Mouse (Mus musculus): ENCODE results near the gene Tjp2.
A peak's percentile ranks its signal among the peaks of the same experiment; 100 is the strongest.
"Not testable (repeated sequence)": the region's sequence is repeated elsewhere in the genome, so short reads cannot be mapped to it uniquely, and the experiment has no call there.

Gene Tjp2

DNA sequence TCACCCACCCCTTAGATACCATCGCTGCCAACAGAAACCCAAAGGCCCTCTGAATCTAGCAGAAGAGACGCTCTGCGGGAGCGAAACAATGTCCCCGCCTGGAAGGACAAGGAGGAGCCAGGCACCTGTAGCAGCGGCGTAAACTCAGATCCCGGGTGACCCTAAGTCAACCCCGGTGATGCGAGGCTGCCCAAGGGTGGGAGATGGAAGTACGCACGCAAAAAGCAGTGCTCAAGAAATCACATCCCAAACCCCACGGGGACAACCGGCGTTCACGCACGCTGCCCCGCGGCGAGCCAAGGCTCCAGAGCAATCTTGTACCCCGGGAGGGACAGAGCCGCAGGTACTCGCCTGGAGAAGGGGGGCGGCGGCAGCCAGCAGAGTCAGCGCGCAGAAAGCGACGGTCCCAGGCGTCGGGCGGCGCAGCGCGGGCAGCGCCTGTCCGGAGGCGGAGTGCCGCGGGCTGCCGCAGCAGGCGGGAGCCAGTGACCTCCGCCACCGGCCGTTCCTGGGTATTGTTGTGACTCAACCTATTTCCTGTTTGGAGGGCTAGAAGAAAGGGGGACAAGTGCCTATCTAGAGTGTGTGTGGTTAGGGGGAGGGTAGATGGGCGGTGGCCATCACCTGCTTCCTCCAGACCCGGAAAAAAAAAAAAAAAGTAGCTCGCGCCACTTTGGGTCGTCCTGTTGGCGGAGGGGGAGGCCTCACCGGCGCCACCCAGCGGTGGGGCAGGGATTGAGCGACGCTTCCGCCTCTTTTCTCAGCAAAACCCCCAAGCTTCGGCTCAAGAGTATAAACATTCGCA is at the start of gene Tjp2:
Tjp2 (minus strand) TSS at position 531 of the 805 bp plus-strand sequence.
- DNase-seq, result peak; percentile 27 to 40

DNA sequence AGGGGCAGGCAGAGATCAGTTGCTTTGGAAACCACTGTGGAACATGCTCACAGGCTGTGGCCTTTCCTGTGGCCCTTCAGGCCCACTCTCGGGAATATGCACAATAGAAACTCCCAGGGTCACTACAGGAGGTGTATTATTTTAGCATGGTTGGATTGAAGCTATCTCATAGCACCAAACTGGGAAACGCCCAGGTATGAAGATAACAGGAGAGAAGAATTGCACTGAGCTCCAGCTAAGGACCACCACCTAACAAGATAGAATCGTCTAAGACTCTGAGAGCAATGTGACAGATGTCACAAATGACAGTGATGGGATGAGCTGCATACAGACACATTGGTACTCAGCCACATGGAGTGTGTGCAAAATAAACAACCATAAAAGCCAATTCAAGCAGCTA is 49.5 kb upstream of the Tjp2 start:
- no peak for DNase-seq

DNA sequence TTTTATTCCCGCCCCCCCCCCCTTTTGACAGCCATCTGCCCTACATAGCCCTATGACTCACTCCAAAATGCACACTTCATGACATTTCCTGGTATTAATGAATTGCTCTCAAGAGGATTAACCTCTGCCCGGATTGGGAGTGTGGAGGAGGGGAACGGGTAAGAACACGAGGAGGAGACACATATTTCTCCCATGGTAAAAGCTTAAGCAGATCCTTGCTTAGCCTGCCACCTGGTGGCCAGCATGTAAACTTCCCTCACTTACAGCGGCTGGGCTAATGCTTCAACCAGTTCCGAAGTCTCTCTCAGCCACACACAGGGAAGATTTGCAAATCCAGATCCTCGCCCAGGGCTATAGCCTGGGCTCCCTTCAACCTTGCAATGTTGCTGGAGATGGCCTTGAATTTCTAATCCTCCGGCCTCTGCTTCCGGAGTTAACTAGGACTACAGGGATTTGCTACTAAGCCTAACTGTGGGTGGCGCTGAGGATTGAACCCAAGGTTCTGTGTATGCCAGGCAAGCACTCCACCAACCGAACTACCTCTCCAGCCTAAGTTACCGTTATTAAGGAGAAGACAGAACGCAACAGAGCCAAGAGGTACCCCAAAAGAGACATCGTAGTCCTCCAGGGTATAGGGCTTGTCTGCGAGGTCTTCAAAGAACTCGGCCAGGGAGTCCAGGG is 47.1 kb upstream of the Tjp2 start:
- DNase-seq, result peak; percentile 87 to 91

DNA sequence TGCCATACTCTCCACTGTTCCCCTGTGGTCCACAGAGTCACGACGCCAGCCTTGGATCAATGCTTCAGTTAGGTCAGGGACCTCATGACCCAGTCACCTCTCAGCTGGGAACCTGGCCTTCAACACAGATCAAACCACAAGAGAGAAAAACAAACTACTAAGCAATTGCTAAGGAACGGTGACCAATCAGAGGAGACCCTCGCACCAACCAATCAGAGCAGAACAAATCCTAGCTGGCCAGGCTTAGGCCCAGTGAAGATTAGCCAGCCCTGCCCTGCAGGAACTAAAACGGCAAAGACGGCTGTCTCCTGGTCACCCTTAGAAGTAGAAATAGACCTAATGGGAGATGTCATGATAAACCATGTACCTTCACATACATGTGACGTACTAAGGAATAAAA is 46.5 kb upstream of the Tjp2 start:
- DNase-seq, result peak; percentile 20 to 30

DNA sequence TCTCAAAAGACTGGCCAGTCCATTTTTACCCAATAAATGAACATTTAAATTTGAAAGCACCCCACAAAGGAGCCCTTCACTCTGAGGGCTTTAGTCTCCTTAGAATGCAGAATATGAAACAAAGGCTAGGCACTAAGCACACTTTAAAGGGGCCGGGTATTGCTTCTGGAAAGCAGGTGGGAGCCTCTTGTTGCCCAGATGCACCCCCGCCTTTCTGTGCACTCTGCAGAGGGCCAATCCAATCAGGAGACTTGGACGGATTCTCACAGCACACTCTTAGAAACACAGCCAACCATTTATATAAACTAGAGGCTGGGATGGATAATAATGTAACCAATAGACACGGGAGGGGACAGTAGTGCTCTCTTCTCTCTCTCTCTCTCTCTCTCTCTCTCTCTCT is 43.7 kb upstream of the Tjp2 start:
- DNase-seq, result no peak

DNA sequence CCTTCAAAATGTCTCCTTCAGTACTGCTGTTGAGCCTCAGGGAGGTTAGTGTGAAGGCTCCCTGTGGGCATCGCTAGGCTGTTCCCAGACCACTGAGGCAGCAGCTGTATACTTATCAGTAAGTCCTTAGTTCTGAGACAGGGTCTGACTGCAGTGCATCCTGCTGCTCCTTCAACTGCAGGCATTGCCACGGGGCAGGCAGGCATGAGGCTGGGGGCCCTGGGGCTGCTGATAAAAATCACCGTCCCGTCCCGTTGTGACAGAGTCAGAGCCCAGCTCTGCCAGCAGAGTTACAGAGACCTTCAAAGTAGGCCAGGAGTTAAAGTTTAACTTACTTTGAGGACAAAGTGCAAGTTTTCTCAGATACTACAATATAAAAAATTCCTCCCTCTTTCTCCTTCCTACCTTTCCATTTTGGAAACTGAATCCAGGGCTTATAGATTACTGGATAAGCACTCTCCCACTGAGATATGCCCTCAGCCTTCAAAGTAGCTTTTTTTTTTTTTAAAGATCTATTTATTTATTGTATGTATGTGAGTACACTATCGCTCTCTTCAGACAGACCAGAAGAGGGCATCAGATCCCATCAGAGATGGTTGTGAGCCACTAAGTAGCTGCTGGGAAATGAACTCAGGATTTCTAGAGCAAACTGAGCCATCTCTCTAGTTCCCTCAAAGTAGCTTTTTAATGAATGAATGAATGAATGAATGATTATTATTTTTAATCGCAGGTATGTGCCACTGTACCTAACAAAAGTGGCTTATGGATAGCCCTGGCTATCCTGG is 41.4 kb upstream of the Tjp2 start:
- DNase-seq, result no peak

DNA sequence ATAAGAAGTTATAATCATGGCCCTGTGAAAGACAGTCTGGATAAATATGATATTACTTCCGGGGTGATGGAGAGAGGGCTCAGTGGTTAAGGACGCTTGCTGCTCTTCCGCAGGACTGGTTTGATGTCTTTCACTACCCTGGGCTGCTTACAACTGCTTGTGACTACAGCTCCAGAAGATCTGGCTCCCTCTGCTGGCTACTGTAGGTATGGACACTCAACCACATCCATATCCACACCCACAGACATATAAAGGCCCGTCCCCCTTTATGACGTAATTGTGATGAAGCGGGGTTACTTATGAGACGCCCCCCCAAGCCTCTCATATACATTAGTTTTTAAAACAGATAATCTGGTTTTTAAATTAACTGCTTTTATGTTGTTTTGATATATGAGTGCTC is 40.2 kb upstream of the Tjp2 start:
- peak; percentile 85 to 92 for DNase-seq

DNA sequence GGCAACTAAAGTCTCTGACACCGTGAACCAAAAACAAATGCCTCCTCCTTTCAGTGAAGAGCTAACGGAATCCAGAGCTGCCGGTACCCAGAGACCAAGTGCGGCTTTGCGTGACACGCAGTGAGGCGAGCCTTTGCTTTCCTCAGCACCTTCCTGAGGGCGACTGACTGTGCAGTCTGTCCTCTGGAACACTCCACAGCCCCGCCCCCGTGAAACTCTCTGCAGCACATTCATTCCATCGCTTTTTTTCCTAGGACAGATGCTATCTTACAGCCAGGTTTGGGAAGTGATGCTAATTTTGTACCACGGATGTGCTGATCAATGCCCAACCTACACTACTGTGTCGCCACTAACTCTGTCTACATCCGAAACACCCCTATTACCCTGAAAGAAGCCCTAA is 37.9 kb upstream of the Tjp2 start:
- no peak for DNase-seq

DNA sequence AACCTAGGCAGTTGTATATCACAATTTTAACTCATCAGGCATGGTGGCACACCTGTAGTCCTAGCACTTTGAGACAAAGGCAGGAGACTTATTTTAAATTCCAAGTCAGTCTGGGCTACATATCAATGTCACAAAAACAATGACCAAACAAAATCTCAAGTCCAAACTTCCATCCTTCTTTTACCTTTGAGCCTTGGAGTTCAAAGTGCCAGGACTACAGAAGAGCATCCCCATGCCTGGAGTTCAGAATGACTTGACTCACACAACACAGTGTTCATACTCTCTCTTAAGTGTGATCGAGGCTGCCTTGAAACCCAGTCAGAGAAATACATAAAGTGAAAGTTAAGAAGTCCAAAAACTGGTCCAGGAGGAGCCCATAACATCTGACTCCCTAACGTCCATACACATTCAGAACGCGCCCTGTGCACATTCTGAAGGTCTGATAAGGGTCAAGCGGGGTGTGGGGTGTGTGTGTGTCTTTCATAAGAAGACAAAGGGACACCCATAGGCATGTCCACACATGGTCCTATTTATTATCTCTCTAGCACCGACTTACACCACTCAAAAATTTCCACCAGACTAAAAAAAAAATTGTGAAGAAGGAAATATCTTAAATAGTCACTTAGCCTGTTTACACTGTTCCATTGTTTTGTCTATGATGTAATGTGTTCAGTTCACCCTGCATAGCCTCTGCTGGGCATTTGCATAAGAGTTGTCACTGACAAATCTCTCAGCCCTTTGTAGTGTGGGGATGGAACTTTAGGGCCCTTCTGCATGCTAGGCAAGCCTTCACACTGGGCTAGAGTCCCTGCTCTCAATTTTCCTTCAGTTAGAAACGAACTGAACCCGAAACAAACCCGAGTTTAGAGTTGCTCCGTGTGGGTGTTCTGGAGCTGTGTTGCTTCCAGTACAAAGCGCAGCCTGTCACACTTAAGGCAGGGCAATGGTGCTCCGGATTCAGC is 34.8 kb upstream of the Tjp2 start:
- no peak for DNase-seq

DNA sequence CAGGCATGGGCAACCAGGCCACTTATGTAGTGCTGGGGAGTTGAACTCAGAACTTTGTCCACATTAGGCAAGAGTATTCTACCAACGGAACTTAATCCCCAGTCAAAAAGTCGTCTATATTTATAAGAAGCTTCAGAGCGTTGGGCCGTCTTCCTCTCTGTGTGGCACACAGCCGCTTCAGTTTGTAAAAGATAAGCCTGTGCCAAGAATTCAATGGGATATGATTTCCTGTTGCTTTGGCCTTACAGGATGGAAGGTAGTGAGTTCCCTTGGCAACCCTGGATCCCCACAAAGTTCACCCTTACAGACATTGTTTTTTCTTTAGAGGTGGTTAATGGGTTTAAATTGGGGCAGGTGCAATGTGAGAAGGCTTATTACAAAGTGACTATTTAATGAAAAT is 33.5 kb upstream of the Tjp2 start:
- DNase-seq, result no peak

DNA sequence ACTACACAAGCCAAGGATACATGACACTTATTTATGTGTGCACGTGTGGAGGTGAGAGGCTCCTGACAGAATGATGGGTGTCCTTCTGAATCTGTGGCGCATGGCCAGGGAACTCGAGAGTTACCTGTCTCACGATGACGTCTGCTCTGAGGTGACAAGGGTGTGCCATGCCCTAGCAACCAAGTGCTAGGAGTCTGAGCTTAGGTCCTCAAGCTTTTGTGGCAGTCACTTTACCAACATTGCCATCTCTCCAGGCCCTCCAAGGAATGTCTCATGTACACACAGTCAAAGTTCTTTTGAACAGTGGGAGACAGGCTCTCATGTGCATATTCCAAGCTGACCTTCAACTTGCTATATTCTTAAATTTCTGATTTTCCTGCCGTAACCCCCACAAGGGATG is 33.1 kb upstream of the Tjp2 start:
- DNase-seq, result no peak

DNA sequence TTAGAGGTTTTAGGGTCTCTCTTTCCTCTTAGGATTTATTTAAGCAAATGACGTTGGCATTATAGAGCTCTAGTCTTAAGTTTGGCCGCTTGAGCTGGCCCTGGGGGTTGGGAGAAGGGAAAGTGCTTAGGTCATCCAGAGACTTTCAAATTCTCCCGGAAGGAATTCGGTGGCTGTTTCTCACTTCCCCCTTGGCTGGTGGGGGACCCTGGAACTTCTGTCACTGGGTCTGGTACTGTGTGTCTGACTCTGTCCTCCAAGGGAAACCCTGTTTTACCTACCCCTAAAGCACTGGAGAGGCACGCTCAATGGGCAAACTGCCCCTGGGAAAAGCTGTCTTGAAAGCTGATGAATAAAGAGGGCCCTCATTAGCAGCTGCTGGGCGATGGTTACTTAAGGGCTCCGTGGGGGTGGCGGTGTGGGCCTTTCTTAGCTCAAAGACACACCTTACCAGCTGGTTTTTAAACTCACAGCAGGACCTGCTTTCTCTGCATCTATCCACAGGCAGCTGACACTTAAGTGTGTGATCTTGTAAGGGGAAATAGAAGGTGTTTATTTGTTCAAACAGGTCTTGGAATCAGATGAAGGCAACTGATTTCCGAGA is 28.9 kb upstream of the Tjp2 start:
- no peak for DNase-seq

DNA sequence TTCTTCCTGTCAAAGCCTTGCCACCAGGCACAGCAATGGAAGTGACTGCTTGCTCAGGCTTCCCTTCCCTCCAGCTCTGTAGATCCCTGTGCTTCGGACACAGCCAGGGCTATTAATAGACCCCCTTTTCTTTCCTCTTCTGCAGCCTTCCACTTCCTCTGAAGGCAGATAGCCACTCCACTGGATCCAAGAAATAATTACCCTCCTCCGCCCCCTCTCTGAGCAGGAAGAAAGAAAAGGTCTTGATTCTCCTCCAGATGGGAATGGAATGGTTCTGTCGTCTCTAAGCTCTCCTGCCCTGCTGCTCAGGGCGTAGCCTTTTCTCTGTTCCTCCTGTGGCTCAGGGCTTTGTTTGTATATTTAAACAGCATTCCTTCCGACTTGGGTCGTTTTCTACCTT is 27.0 kb upstream of the Tjp2 start:
- no peak for DNase-seq

DNA sequence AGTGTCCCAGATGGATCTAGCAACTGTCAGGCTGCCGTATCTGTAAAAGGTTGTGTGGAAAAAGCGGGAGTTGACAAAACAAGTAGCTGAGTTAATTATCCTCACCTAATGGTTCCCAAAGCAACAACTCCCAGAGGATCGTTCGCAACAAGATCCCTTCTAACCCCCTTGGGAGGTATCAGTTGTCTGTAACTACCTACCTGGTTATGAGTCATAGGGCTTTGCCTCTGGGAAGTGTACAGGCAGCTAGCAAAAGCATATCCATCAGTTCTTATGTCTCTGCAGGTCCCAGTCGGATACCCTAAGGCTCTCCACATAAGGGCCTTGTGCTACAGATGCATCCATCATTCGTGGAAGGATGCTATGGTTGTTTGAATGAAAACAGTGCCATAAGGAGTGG is 18.5 kb upstream of the Tjp2 start:
- DNase-seq, result no peak

DNA sequence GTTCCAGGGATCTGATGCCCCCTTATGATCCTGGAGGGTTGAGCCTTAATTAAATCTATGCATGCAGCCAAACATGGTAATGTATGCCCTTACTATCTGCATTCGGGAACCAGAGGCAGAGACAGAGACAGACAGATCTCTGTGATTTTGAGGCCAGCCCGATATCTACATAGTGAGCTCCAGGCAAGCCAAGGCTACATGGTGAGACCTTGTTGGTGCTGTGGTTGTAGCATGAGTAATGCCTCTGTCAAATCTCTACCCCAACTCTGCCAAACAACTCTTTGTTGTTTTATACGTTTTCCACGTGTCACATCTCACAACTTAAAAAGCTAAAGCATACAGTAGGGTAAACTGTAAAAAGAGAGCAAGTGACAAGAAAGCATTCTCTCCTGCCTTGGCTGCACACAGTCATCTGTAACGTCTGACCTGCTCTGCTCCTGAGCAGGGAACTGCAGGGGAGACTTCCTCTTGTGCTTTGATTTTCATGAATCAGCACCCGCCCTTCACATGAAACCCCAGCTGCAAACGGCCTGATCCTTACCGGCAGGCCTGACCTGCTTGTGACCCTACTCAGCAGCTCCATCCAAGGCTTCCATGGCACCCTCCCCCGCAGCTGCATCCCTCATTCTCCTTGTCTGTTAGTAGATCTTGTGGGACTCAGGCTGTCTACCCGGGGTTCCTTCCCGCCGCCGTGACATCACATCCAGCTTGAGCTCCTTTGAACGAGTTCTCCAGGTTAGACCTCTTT is 17.1 kb upstream of the Tjp2 start:
- no peak for DNase-seq

DNA sequence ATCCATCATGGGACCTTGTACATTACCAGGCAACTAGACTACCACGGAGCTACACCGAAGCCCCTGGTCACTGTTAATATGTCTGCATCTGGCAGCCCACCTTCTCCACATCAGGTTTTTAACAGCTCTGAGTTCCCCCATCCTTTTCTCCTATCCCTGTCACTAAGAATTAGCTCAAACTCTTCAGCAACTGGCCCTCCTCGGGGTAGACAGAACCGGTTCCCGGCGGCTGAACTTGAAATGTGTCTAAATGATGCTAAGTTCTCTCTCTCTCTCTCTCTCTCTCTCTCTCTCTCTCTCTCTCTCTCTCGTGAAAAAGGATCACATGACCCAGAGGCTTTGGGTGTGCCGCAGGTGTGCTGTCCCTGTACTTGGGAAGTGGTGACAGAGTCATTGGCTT is 16.4 kb upstream of the Tjp2 start:
- no peak for DNase-seq

DNA sequence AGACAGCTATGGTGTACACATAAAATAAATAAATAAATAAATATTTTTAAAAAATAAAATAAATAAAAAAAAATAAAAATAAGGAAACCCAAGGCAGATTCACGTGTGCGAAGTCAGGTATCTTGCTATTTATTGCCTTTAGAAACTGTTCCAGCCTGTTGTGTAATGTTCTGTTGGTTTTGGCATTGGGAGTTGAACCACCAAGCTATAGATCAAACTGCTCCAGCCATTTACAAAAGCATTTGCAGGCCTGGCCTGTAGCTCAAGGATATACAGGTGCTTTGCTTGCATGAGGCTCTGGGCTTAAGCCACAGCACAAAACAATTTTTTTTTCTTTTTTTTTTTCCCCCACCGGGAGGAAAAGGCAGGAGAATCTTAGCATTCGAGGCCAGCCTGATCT is 13.2 kb upstream of the Tjp2 start:
- DNase-seq, result no peak

DNA sequence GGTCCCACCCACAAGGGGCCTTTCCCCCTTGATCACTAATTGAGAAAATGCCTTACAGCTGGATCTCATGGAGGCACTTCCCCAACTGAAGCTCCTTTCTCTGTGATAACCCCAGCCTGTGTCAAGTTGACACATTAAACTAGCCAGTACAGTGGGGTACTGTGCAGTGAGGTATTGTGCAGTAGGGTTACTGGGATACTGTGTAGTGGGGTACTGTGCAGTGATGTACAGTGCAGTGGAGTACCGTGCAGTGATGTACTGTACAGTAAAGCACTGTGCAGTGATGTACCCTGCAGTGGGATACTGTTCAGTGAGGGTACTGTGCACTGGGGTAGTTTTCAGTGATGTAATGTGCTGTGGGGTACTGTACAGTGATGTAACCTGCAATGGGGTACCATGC is 7.5 kb upstream of the Tjp2 start:
- not testable (repeated sequence) for DNase-seq

DNA sequence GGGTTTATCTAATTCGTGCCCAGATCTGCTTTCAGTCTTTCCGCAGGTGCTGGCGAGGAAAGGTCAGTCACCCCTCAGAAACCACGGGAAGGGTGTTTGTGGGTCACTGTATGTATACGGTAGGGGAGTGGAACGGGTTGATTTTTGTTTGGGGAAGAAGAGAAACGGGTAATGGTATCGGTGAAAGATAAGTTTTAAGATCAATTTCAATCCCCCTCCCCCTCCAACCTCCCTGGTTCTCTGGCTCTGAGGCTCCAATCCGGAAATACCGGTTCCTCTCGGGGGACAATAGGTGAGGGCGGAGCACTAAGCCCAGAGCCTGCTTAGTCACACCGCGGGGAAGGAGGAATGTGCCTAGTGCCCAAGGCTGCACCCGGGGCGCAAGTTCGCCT is 471 bp upstream of the Tjp2 start:
- peak; percentile 10 to 11 for DNase-seq

DNA sequence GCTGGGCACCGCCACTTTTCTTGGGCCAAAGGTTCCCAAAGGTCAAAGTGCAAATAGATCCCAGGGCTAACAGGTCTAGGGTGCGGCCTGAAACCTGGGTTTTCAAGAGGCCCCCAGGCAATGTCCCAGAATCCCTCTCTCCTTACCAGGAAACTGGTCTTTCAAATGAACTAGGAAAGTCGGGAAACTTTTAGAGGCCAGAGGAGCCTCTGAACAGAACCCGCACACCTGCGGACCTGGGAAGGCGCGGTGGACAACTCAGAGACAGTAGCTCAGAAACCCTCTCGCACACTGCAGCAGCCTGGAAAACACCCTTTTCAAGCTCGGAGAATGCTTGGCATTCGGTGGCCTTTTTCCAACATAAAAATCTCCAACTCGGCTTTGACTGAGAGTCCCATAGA is 979 bp downstream of the Tjp2 start:
- no peak for DNase-seq

DNA sequence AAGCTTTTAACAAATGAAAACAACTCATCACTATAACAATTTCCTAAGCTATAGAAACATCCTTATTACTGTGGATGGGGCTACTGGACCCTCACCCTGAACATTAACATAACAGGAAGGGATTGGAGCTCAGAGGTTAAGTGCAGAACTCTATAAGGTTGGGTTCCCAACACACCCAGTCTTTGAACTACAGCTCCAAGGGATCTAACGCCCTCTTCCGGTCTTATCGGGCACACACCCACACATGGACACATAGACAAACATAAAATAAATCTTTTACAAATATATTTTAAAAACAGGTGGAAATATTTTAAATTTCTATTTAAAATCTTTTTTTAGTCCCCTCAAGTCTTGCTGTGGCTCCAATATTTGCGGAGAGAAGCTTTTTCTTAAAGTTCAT is 3.4 kb downstream of the Tjp2 start:
- DNase-seq, result no peak

Data from cerebellum, postnatal 14 days (tissue).